Mouse (Mus musculus) heart, postnatal 0 days (tissue): ENCODE data around the gene Hoxc12. TPM values are rescaled to one million over a fixed set of nuclear protein-coding genes. Genes with fewer than 3 reads are reported as not detected.

ENCODE experiments used
- ATAC-seq: fragments of 200-750 bp; cut with Nextera tagmentation; 2 replicates; pipeline ENCODE4 v1.8.0; 2017; ENCODE audit warnings: low read depth, moderate number of reproducible peaks, moderate library complexity; ENCODE audit not compliant: insufficient read depth
- DNase-seq: peaks from one replicate; pipeline ENCODE4 v3.0.0-alpha.2; 2016; ENCODE audit warnings: low spot score
- H3K27ac ChIP-seq: fragments of 300-500 bp; sonication (generic); 2 replicates; pipeline ENCODE4 v1.5.1; 2014; ENCODE audit warnings: low read depth, mild to moderate bottlenecking
- H3K27me3 ChIP-seq: fragments of 300-500 bp; sonication (generic); 2 replicates; pipeline ENCODE4 v1.6.1; 2014; ENCODE audit warnings: low read length, mixed read lengths; ENCODE audit not compliant: control insufficient read depth, insufficient read depth
- H3K36me3 ChIP-seq: fragments of 300-500 bp; sonication (generic); replicated peaks from 2 replicates; pipeline ENCODE4 v1.6.1; 2014; ENCODE audit warnings: low read length, mixed read lengths; ENCODE audit not compliant: control insufficient read depth, insufficient read depth
- H3K4me1 ChIP-seq: fragments of 300-500 bp; sonication (generic); 2 replicates; pipeline ENCODE4 v1.6.1; 2014; ENCODE audit warnings: antibody characterized with exemption; ENCODE audit not compliant: control insufficient read depth, insufficient read depth
- H3K4me2 ChIP-seq: fragments of 300-500 bp; sonication (generic); 2 replicates; pipeline ENCODE4 v1.6.1; 2014; ENCODE audit warnings: low read depth, mild to moderate bottlenecking, low read length, moderate library complexity
- H3K4me3 ChIP-seq: fragments of 300-500 bp; sonication (generic); 2 replicates; pipeline ENCODE4 v1.5.1; 2014; ENCODE audit warnings: low read depth, low read length
- H3K9ac ChIP-seq: fragments of 300-500 bp; sonication (generic); replicated peaks from 2 replicates; pipeline ENCODE4 v1.6.1; 2014; ENCODE audit warnings: low read depth, low read length, mixed read lengths
- H3K9me3 ChIP-seq: fragments of 300-500 bp; sonication (generic); replicated peaks from 2 replicates; pipeline ENCODE4 v1.6.1; 2016; ENCODE audit warnings: low read length; ENCODE audit not compliant: control insufficient read depth
- CTCF ChIP-seq: IDR thresholded peaks from 2 replicates; pipeline ENCODE4 v1.5.1; 2016; ENCODE audit warnings: antibody characterized with exemption, control low read depth, low read depth
- EP300 ChIP-seq: IDR thresholded peaks from 2 replicates; pipeline ENCODE4 v1.6.1; 2016; ENCODE audit warnings: antibody characterized with exemption, low read depth
- WGBS: fragments of 180-500 bp; shearing (Covaris S2); extraction: QIAGEN DNeasy Blood & Tissue Kit; methylation state at CpG from one replicate; pipeline ENCODE4 v1.1.7; 2014; 5-methylcytosine and 5-hydroxymethylcytosine counted together
- polyA plus RNA-seq: library from polyadenylated mRNA; unstranded; fragments of >200 nt; fragmentation: Nextera tagmentation; extraction: Ambion mirVana; gene quantifications from 2 replicates; pipeline ENCODE4 v1.2.1, GENCODE M21; 2015
- total RNA-seq: library from RNA; depleted of rRNA; stranded (reverse); fragments of >200 nt; gene quantifications from 2 replicates; pipeline ENCODE4 v1.2.3, GENCODE M21; 2014; ENCODE audit warnings: low replicate concordance

Hoxc12 gene
- total and polyA plus RNA-seq, 2 experiments from 2014 or later, result not detected

GRCm38 (mm10) chr15:102942739-102943467, 6.3 kb downstream of the Hoxc12 start:
- Histone ChIP-seq H3K9me3 (no peaks in the 10 kb centered on the region), H3K27ac (no peak overlapping the region), H3K27me3 (peaks cover 100% of the 10 kb centered on the region), H3K9ac (no peak overlapping the region), H3K4me2 (peak overlapping the region; percentile 35), H3K36me3 (no peaks in the 10 kb centered on the region), H3K4me1 (no peaks in the 10 kb centered on the region), H3K4me3 (peak overlapping the region; percentile 31)
- WGBS, result 2% methylated on average over 49 of the region's 53 CpGs
- no peak for TF ChIP-seq EP300
- peak; percentile 52 for TF ChIP-seq CTCF
- no peak for ATAC-seq
- no peak for DNase-seq

GRCm38 (mm10) chr15:102943468-102943813, 6.9 kb downstream of the Hoxc12 start:
- no peak overlapping the region for H3K4me2 ChIP-seq
- TF ChIP-seq EP300, result no peak
- no peak for TF ChIP-seq CTCF
- no peak overlapping the region for H3K27ac ChIP-seq
- H3K4me3 ChIP-seq, result peak overlapping the region; percentile 31; the same call in 1 of the 2 replicates
- H3K9me3 ChIP-seq, result no peaks in the 10 kb centered on the region
- no peak for DNase-seq
- ATAC-seq, result no peak
- no peak overlapping the region for H3K9ac ChIP-seq
- H3K27me3 ChIP-seq, result peaks cover 100% of the 10 kb centered on the region
- H3K4me1 ChIP-seq, result no peaks in the 10 kb centered on the region
- WGBS, result 5% methylated on average over 5 of the region's 5 CpGs
- H3K36me3 ChIP-seq, result no peaks in the 10 kb centered on the region

- no peak for ATAC-seq
- TF ChIP-seq CTCF, result no peak
- no peak for TF ChIP-seq EP300
- Histone ChIP-seq H3K4me2 (no peak overlapping the region), H3K36me3 (no peaks in the 10 kb centered on the region), H3K9ac (no peak overlapping the region), H3K4me3 (no peak overlapping the region), H3K4me1 (no peaks in the 10 kb centered on the region), H3K9me3 (no peaks in the 10 kb centered on the region), H3K27me3 (peaks cover 100% of the 10 kb centered on the region), H3K27ac (no peak overlapping the region)
- no peak for DNase-seq
- 14% methylated on average over 22 of the region's 22 CpGs for WGBS
Measured at GRCm38 (mm10) chr15:102945185-102946077, 8.9 kb downstream of the Hoxc12 start.

GRCm38 (mm10) chr15:102947276-102947675, 10.7 kb downstream of the Hoxc12 start:
- H3K9ac ChIP-seq, result no peak overlapping the region
- ATAC-seq (no peak), DNase-seq (no peak)
- peaks cover 100% of the 10 kb centered on the region for H3K27me3 ChIP-seq
- no peaks in the 10 kb centered on the region for H3K36me3 ChIP-seq
- H3K27ac ChIP-seq, result no peak overlapping the region
- no peak overlapping the region for H3K4me3 ChIP-seq
- no peak overlapping the region for H3K4me2 ChIP-seq
- TF ChIP-seq CTCF (no peak), EP300 (no peak)
- 2% methylated on average over 9 of the region's 9 CpGs for WGBS
- H3K4me1 ChIP-seq, result no peaks in the 10 kb centered on the region
- H3K9me3 ChIP-seq, result no peaks in the 10 kb centered on the region

GRCm38 (mm10) chr15:102948842-102949241, 12.3 kb downstream of the Hoxc12 start:
- no peaks in the 10 kb centered on the region for H3K9me3 ChIP-seq
- whole genome bisulfite sequencing, result 11% methylated on average over 2 of the region's 2 CpGs
- no peak overlapping the region for H3K4me3 ChIP-seq
- TF ChIP-seq EP300, result no peak
- no peak for ATAC-seq
- no peak overlapping the region for H3K9ac ChIP-seq
- no peak overlapping the region for H3K4me2 ChIP-seq
- H3K36me3 ChIP-seq, result no peaks in the 10 kb centered on the region
- peaks cover 100% of the 10 kb centered on the region for H3K27me3 ChIP-seq
- no peak for DNase-seq
- no peaks in the 10 kb centered on the region for H3K4me1 ChIP-seq
- no peak overlapping the region for H3K27ac ChIP-seq
